10 mouse cellular contexts compared by ENCODE assay signal in the genomic region with DNA sequence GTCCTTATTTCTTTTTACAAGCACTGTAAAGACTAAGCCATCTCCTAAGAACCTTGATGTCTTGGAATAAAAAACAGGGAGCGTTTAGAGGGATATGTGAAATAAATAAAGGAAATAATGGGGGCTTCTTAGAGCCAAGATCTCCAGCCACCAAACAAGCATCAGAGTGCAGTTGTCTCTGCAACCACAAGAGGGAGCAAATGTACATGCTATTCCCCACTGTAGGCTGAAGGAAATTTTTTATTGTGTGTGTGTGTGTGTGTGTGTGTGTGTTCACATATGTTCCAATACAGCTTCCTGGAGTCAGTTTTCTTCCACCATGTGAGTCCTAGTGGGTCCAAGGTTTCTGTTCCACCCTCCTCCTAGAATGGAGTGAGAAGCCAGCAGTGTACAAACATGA. TPM values are rescaled to one million over a fixed set of nuclear protein-coding genes. Genes with fewer than 3 reads are reported as not detected.
DNase-seq lines count a peak whose midpoint lies in the region; ATAC-seq and TF ChIP-seq lines count a peak whose summit lies in the region.
"Had no signal": no experiment of that assay in that cellular context is flagged by ENCODE, and none has a peak within 500 bp of the region (broad histone marks: within the 10 kb centered on the region; RNA-seq: fewer than 3 reads in every experiment).

No protein-coding gene starts in this region.

- no peak for TF ChIP-seq EP300 in liver, embryonic 14.5 days (IDR thresholded peaks at IDR 0.05; ENCODE audit: low read depth)

- H3K27me3 ChIP-seq in forebrain, embryonic 10.5 days (ENCODE audit: poor library complexity, severe bottlenecking), result no peaks in the 10 kb centered on the region
- no peaks in the 10 kb centered on the region for H3K27me3 ChIP-seq in forebrain, embryonic 16.5 days (replicated peaks; ENCODE audit: control insufficient read depth, insufficient read depth, low read length)
- H3K27me3 ChIP-seq in liver, embryonic 14.5 days (ENCODE audit: control insufficient read depth, insufficient read depth, low read length), result no peaks in the 10 kb centered on the region
- H3K27me3 ChIP-seq: liver, embryonic 15.5 days had no signal

- H3K27ac ChIP-seq in forebrain, embryonic 10.5 days, result no peak overlapping the region
- no peak overlapping the region for H3K27ac ChIP-seq in forebrain, embryonic 16.5 days (ENCODE audit: low read length)
- no peak overlapping the region for H3K27ac ChIP-seq in liver, embryonic 14.5 days
- H3K27ac ChIP-seq: liver, embryonic 15.5 days had no signal

- peak; percentile 25 for DNase-seq in forebrain, embryonic 10.5 days (ENCODE audit: extremely low spot score, low spot score)
- no peak for DNase-seq in liver, embryonic 14.5 days (ENCODE audit: low read depth in 3 of 3, low spot score in 3 of 3)
- DNase-seq in liver, result no peak
- peak; percentile 4 for DNase-seq in c-Kit-positive CD71-positive TER-119-negative erythroid progenitor cells, embryonic 14.5 days (ENCODE audit: low read depth)
- peak; percentile 31 for DNase-seq in layer of hippocampus, adult 9-10 months (ENCODE audit: low spot score)
- DNase-seq in right cerebral cortex, postnatal 10 days (ENCODE audit: low spot score in 2 of 2), result peak; percentile 46 to 62
- DNase-seq in spleen, postnatal 36 days (ENCODE audit: low spot score in 2 of 2), result no peak

- H3K9me3 ChIP-seq in forebrain, embryonic 10.5 days, result no peaks in the 10 kb centered on the region
- H3K9me3 ChIP-seq in forebrain, embryonic 16.5 days (ENCODE audit: control insufficient read depth, low read length), result no peaks in the 10 kb centered on the region
- no peaks in the 10 kb centered on the region for H3K9me3 ChIP-seq in liver, embryonic 14.5 days (ENCODE audit: control insufficient read depth, low read length)
- H3K9me3 ChIP-seq: liver, embryonic 15.5 days had no signal

- H3K4me1 ChIP-seq in forebrain, embryonic 10.5 days, result no peaks in the 10 kb centered on the region
- H3K4me1 ChIP-seq in forebrain, embryonic 16.5 days (replicated peaks; ENCODE audit: control insufficient read depth, insufficient read depth, low read length), result no peaks in the 10 kb centered on the region
- peaks cover 0 to 2% of the 10 kb centered on the region in 2 experiments; a peak in 1 of 4 replicates for H3K4me1 ChIP-seq in liver, embryonic 14.5 days (replicated peaks; ENCODE audit: control insufficient read depth in 2 of 2, insufficient read depth in 2 of 2, low read length in 1 of 2)
- H3K4me1 ChIP-seq: liver, embryonic 15.5 days had no signal

- H3K4me2 ChIP-seq in forebrain, embryonic 16.5 days (ENCODE audit: low read length), result no peak overlapping the region
- H3K4me2 ChIP-seq in liver, embryonic 14.5 days (ENCODE audit: low read depth), result no peak overlapping the region
- H3K4me2 ChIP-seq: liver, embryonic 15.5 days had no signal

- no peak overlapping the region for H3K4me3 ChIP-seq in forebrain, embryonic 10.5 days
- H3K4me3 ChIP-seq in forebrain, embryonic 16.5 days (replicated peaks; ENCODE audit: low read length), result no peak overlapping the region
- no peak overlapping the region for H3K4me3 ChIP-seq in liver, embryonic 14.5 days (ENCODE audit: insufficient read depth in 1 of 2, low read depth in 2 of 2, low read length in 2 of 2)
- H3K4me3 ChIP-seq: liver, embryonic 15.5 days had no signal

- peak; percentile 72 for TF ChIP-seq CTCF in liver, embryonic 14.5 days (IDR thresholded peaks at IDR 0.05; ENCODE audit: low read depth)

- no peak overlapping the region for H3K9ac ChIP-seq in forebrain, embryonic 16.5 days (replicated peaks; ENCODE audit: low read depth, low read length)
- no peak overlapping the region for H3K9ac ChIP-seq in liver, embryonic 14.5 days (replicated peaks)
- H3K9ac ChIP-seq: liver, embryonic 15.5 days had no signal

- no peak for ATAC-seq in forebrain, embryonic 16.5 days
- no peak for ATAC-seq in liver, embryonic 14.5 days (ENCODE audit: insufficient read depth)

- WGBS in forebrain, embryonic 10.5 days, result 53% methylated on average over 1 of the region's 1 CpGs
- whole genome bisulfite sequencing in forebrain, embryonic 16.5 days, result 46% methylated on average over 1 of the region's 1 CpGs
- 24% methylated on average over 1 of the region's 1 CpGs for WGBS in liver, embryonic 14.5 days (ENCODE audit: insufficient replicate concordance)

- H3K36me3 ChIP-seq in forebrain, embryonic 10.5 days (replicated peaks), result no peaks in the 10 kb centered on the region
- no peaks in the 10 kb centered on the region for H3K36me3 ChIP-seq in forebrain, embryonic 16.5 days (ENCODE audit: control insufficient read depth, insufficient read depth)
- no peaks in the 10 kb centered on the region for H3K36me3 ChIP-seq in liver, embryonic 14.5 days (replicated peaks; ENCODE audit: control insufficient read depth, insufficient read depth, low read depth)
- H3K36me3 ChIP-seq: liver, embryonic 15.5 days had no signal

RNA-seq across cellular contexts. Expression of a gene that starts 10.9 kb away (rescaled TPM):
- not detected in 2 replicates for polyA plus RNA-seq in forebrain, embryonic 10.5 days (2016; fragmentation: Nextera tagmentation; extraction: Ambion mirVana)
- polyA plus RNA-seq in forebrain, embryonic 16.5 days (2015; fragmentation: Nextera tagmentation; extraction: Ambion mirVana), result not detected in 2 replicates
- polyA plus RNA-seq in liver, embryonic 14.5 days (2012; rRNA removed), result 0.04 TPM in 1 of 2 replicates, not detected in the other
- not detected in 2 replicates for polyA plus RNA-seq in liver, embryonic 14.5 days (2014; fragmentation: Nextera tagmentation; extraction: Ambion mirVana)
- polyA plus RNA-seq: frontal cortex, adult 2 months; liver, embryonic 15.5 days had no signal

RNA-seq across cellular contexts. Expression of a gene that starts 17.3 kb away (rescaled TPM):
- polyA plus RNA-seq in forebrain, embryonic 10.5 days (2016; fragmentation: Nextera tagmentation; extraction: Ambion mirVana), result not detected in 2 replicates
- 0.20 and 0.34 TPM in 2 replicates for polyA plus RNA-seq in forebrain, embryonic 16.5 days (2015; fragmentation: Nextera tagmentation; extraction: Ambion mirVana)
- polyA plus RNA-seq in liver, embryonic 14.5 days (2012; rRNA removed), result 0.17 and 0.21 TPM in 2 replicates
- polyA plus RNA-seq in liver, embryonic 14.5 days (2014; fragmentation: Nextera tagmentation; extraction: Ambion mirVana), result 0.19 and 0.33 TPM in 2 replicates

RNA-seq across cellular contexts. Expression of a gene that starts 30.6 kb away (rescaled TPM):
- polyA plus RNA-seq in forebrain, embryonic 10.5 days (2016; fragmentation: Nextera tagmentation; extraction: Ambion mirVana), result not detected in 2 replicates
- 19.8 TPM in 1 of 2 replicates, not detected in the other for polyA plus RNA-seq in forebrain, embryonic 16.5 days (2015; fragmentation: Nextera tagmentation; extraction: Ambion mirVana)
- polyA plus RNA-seq in liver, embryonic 14.5 days (2012; rRNA removed), result 0.06 TPM in 1 of 2 replicates, not detected in the other
- polyA plus RNA-seq in liver, embryonic 14.5 days (2014; fragmentation: Nextera tagmentation; extraction: Ambion mirVana), result 0.14 TPM in 1 of 2 replicates, not detected in the other
- polyA plus RNA-seq: frontal cortex, adult 2 months; liver, embryonic 15.5 days had no signal

RNA-seq across cellular contexts. Expression of a gene that starts 43.2 kb away (rescaled TPM):
- not detected in 2 replicates for polyA plus RNA-seq in forebrain, embryonic 10.5 days (2016; fragmentation: Nextera tagmentation; extraction: Ambion mirVana)
- not detected in 2 replicates for polyA plus RNA-seq in forebrain, embryonic 16.5 days (2015; fragmentation: Nextera tagmentation; extraction: Ambion mirVana)
- polyA plus RNA-seq in liver, embryonic 14.5 days (2012; rRNA removed), result not detected in 2 replicates
- not detected in 2 replicates for polyA plus RNA-seq in liver, embryonic 14.5 days (2014; fragmentation: Nextera tagmentation; extraction: Ambion mirVana)
- polyA plus RNA-seq: frontal cortex, adult 2 months; liver, embryonic 15.5 days had no signal

RNA-seq across cellular contexts. Expression of a gene that starts 50.2 kb away (rescaled TPM):
- 0.18 and 0.33 TPM in 2 replicates for polyA plus RNA-seq in forebrain, embryonic 10.5 days (2016; fragmentation: Nextera tagmentation; extraction: Ambion mirVana)
- 0.13 and 0.20 TPM in 2 replicates for polyA plus RNA-seq in forebrain, embryonic 16.5 days (2015; fragmentation: Nextera tagmentation; extraction: Ambion mirVana)
- not detected in 2 replicates for polyA plus RNA-seq in liver, embryonic 14.5 days (2012; rRNA removed)
- polyA plus RNA-seq in liver, embryonic 14.5 days (2014; fragmentation: Nextera tagmentation; extraction: Ambion mirVana), result not detected in 2 replicates
- polyA plus RNA-seq: liver, embryonic 15.5 days had no signal

Comparison
In these comparisons a context has a peak if more than half of its experiments do, and no peak if none do; other contexts are left out.
1. DNase-seq: peak in forebrain, embryonic 10.5 days (single experiment), c-Kit-positive CD71-positive TER-119-negative erythroid progenitor cells, embryonic 14.5 days (single experiment), layer of hippocampus, adult 9-10 months (single experiment) and right cerebral cortex, postnatal 10 days (2 of 2); none in liver, embryonic 14.5 days (0 of 3), liver (single experiment) and spleen, postnatal 36 days (0 of 2).